Mouse (Mus musculus) embryonic facial prominence, embryonic 12.5 days (tissue): ENCODE data around the gene Pfkfb4. TPM values are rescaled to one million over a fixed set of nuclear protein-coding genes. Genes with fewer than 3 reads are reported as not detected.

Experiments
- ATAC-seq: fragments of 200-750 bp; cut with Nextera tagmentation; 2 replicates; pipeline ENCODE4 v1.8.0; 2017; ENCODE audit not compliant: insufficient number of reproducible peaks, insufficient read depth, low FRiP score, low TSS enrichment
- H3K27ac ChIP-seq: fragments of 300-500 bp; sonication (generic); 2 replicates; pipeline ENCODE4 v1.5.1; 2016; ENCODE audit warnings: mild to moderate bottlenecking
- H3K27me3 ChIP-seq: fragments of 300-500 bp; sonication (generic); 2 replicates; pipeline ENCODE4 v1.6.1; 2016; ENCODE audit warnings: mild to moderate bottlenecking, moderate library complexity
- H3K36me3 ChIP-seq: fragments of 300-500 bp; sonication (generic); 2 replicates; pipeline ENCODE4 v1.6.1; 2016; ENCODE audit warnings: mild to moderate bottlenecking
- H3K4me1 ChIP-seq: fragments of 300-500 bp; sonication (generic); 2 replicates; pipeline ENCODE4 v1.6.1; 2016
- H3K4me2 ChIP-seq: fragments of 300-500 bp; sonication (generic); replicated peaks from 2 replicates; pipeline ENCODE4 v1.6.1; 2016; ENCODE audit warnings: mild to moderate bottlenecking, moderate library complexity
- H3K4me3 ChIP-seq: fragments of 300-500 bp; sonication (generic); 2 replicates; pipeline ENCODE4 v1.5.1; 2016; ENCODE audit warnings: mild to moderate bottlenecking
- H3K9ac ChIP-seq: fragments of 300-500 bp; sonication (generic); 2 replicates; pipeline ENCODE4 v1.6.1; 2016; ENCODE audit warnings: mild to moderate bottlenecking, moderate library complexity
- H3K9me3 ChIP-seq: fragments of 300-500 bp; sonication (generic); 2 replicates; pipeline ENCODE4 v1.6.1; 2016; ENCODE audit warnings: mild to moderate bottlenecking, moderate library complexity
- WGBS: fragments of 180-500 bp; shearing (Covaris S2); methylation state at CpG from one replicate; pipeline ENCODE4 v1.1.7; 2016; 5-methylcytosine and 5-hydroxymethylcytosine counted together
- polyA plus RNA-seq: library from polyadenylated mRNA; unstranded; fragments of >200 nt; fragmentation: Nextera tagmentation; extraction: Ambion mirVana; gene quantifications from 2 replicates; pipeline ENCODE4 v1.2.1, GENCODE M21; 2016

Gene Pfkfb4
- polyA plus RNA-seq, 1 experiment from 2014 or later, result 16.5 TPM

DNA sequence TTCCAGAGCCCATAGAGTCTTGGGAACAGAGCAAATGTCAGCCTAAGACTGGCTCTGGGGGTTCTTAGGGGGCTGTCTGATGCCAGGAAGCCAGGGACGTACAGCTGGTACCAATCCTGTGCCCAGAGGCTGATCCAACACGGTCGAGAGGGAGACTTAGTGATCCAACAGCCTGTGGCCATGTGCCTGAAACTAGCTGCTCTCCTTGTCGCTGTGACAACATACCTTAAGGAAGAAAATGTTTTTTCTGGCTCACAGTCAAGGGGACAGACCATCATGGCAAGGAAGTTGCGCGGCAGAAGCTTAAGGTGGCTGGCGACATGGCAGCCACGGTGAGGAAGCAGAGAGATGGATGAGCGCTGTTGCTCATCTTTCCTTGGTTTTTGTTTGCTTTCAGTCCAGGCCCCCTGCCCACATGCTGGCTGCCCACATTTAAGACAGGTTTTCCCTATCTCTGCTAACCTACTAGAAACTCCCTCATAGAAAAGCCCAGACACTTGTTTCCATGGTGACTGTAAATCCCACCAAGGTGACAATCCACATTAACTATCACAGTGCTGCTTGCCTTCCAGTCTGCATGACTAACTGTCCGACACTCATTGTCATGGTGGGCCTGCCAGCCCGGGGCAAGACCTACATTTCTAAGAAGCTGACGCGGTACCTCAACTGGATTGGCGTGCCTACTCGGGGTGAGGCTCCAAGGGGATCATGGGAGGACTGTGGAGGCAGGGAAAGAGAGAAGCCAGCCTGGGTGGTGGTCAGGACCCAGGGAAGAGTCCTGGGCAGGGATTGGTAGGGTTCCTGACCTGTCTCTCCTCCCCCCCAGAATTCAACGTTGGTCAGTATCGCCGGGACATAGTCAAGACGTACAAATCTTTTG is 6.9 kb downstream of the Pfkfb4 start:
- ATAC-seq, result no peak
- Histone ChIP-seq H3K27ac (no peak overlapping the region), H3K4me2 (no peak overlapping the region), H3K9ac (no peak overlapping the region), H3K36me3 (peaks cover 5% of the 10 kb centered on the region; the same call in 1 of the 2 replicates), H3K4me1 (0 out of 2 replicates have a peak, but pooled peaks cover 5% of the 10 kb centered on the region), H3K27me3 (no peaks in the 10 kb centered on the region), H3K9me3 (no peaks in the 10 kb centered on the region), H3K4me3 (no peak overlapping the region)
- WGBS, result 82% methylated on average over 19 of the region's 19 CpGs

GRCm38 (mm10) chr9:108999167-108999526 is 7.6 kb downstream of the Pfkfb4 start:
- no peak overlapping the region for H3K9ac ChIP-seq
- H3K27me3 ChIP-seq, result no peaks in the 10 kb centered on the region
- H3K27ac ChIP-seq, result no peak overlapping the region
- no peak for ATAC-seq
- peaks cover 5% of the 10 kb centered on the region; the same call in 1 of the 2 replicates for H3K36me3 ChIP-seq
- WGBS, result 81% methylated on average over 4 of the region's 4 CpGs
- H3K4me3 ChIP-seq, result no peak overlapping the region
- no peaks in the 10 kb centered on the region for H3K9me3 ChIP-seq
- no peak overlapping the region for H3K4me2 ChIP-seq
- H3K4me1 ChIP-seq, result 0 out of 2 replicates have a peak, but pooled peaks cover 5% of the 10 kb centered on the region

DNA sequence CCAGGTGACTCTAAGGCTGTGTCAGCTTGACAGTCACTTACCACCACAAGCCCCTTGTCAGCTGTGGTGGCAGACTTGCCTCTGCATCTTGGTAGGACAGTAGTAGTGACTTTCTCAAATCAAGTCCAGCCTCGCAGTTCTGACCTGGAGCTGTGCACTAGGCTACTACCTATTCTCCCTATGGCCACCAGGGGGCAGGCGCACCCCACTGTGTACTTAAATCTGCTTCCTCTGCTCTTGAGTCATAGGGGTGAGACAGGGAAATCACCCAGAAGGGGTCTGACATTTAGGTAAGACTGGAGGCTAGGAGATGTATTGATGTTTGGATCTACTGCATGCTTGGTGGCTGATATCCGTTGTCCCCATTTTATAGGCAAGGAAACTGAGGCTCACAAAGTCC is 9.1 kb downstream of the Pfkfb4 start:
- Histone ChIP-seq H3K36me3 (peaks cover 5% of the 10 kb centered on the region), H3K9me3 (no peaks in the 10 kb centered on the region), H3K4me2 (no peak overlapping the region), H3K4me3 (no peak overlapping the region), H3K9ac (no peak overlapping the region), H3K27me3 (no peaks in the 10 kb centered on the region), H3K27ac (no peak overlapping the region), H3K4me1 (0 out of 2 replicates have a peak, but pooled peaks cover 1% of the 10 kb centered on the region)
- ATAC-seq, result no peak
- WGBS, result 7% methylated on average over 3 of the region's 3 CpGs

DNA sequence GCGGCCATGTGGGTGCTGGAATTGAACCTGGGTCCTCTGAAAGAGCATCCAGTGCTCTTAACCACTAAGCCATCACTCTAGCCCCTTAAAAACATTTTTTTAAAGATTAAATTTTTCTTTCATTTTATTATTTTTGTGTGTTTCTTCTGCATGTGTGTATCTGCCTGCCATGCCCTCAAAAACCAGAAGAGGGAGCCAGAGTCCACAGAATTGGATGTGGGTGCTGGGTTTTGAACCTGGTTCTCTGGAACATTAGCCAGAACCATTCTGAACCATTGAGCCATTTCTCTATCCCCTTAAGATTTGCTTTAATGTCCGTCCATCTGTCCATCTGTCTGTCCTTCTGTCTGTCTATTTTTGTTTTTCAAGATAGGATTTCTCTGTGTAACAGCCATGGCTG is 11.6 kb downstream of the Pfkfb4 start:
- Histone ChIP-seq H3K9ac (no peak overlapping the region), H3K4me3 (no peak overlapping the region), H3K27me3 (no peaks in the 10 kb centered on the region), H3K4me1 (no peaks in the 10 kb centered on the region), H3K27ac (no peak overlapping the region), H3K4me2 (no peak overlapping the region), H3K9me3 (no peaks in the 10 kb centered on the region), H3K36me3 (peaks cover 7% of the 10 kb centered on the region)
- 43% methylated on average over 2 of the region's 2 CpGs for WGBS
- no peak for ATAC-seq

DNA sequence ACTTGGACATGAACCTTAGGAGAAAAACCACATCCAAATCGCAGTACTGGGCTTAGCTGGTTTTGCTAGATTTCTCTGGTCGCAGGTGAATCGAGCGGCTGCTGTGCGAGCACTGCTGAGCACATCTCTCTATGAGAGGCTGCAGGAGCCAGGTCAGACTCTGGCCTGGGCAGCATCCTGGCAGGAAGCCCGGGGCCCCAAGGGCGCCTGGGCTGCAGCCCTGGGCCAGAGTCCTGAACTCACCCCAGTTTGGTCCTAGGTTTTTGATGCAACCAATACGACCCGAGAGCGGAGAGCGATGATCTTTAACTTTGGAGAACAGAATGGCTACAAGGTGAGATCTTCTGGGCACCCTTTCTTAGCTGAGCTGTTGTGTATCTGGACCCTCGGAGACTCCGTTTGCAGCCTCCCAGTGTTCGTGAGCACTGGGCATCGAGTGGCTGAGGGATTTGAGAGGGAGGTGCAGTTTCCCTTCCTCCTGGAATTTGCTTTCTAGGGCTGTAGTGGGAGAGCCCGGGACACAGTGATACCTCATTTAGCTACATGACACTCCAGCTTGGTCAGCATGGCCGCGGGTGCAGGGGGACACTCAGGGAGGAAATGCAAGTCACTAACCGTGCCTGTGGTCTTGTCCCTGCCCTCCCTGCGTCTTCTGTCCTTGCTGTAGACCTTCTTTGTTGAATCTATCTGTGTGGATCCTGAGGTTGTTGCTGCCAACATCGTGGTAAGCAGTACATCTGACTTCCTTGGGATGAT is 15.6 kb downstream of the Pfkfb4 start:
- ATAC-seq, result no peak
- Histone ChIP-seq H3K4me2 (no peak overlapping the region), H3K9me3 (no peaks in the 10 kb centered on the region), H3K36me3 (peaks cover 20% of the 10 kb centered on the region), H3K4me1 (0 out of 2 replicates have a peak, but pooled peaks cover 7% of the 10 kb centered on the region), H3K4me3 (no peak overlapping the region), H3K27ac (no peak overlapping the region), H3K9ac (no peak overlapping the region), H3K27me3 (no peaks in the 10 kb centered on the region)
- 77% methylated on average over 21 of the region's 21 CpGs for WGBS

DNA sequence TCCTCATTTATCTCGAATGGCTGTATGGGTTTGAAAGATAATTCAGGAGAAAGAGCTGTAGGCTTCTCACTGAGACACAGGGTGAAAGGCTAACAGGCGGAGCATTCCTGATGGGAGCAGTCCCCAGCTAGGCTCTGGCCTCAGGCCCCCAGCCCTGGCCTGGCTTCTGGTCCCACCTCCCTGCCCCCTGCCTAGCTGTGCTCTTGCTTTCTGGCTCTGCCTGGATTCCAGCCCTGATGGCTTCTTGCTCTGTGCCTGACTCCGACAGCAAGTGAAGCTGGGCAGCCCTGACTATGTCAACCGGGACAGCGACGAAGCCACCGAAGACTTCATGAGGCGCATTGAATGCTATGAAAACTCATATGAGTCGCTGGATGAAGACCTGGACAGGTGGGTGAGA is 16.5 kb downstream of the Pfkfb4 start:
- 0 out of 2 replicates have a peak, but pooled peaks cover 7% of the 10 kb centered on the region for H3K4me1 ChIP-seq
- no peak overlapping the region for H3K4me3 ChIP-seq
- WGBS, result 77% methylated on average over 9 of the region's 9 CpGs
- H3K27me3 ChIP-seq, result no peaks in the 10 kb centered on the region
- no peak overlapping the region for H3K9ac ChIP-seq
- H3K4me2 ChIP-seq, result no peak overlapping the region
- H3K9me3 ChIP-seq, result no peaks in the 10 kb centered on the region
- no peak overlapping the region for H3K27ac ChIP-seq
- peaks cover 16% of the 10 kb centered on the region for H3K36me3 ChIP-seq
- no peak for ATAC-seq

- Histone ChIP-seq H3K4me1 (0 out of 2 replicates have a peak, but pooled peaks cover 7% of the 10 kb centered on the region), H3K9me3 (no peaks in the 10 kb centered on the region), H3K27me3 (no peaks in the 10 kb centered on the region), H3K36me3 (peaks cover 16% of the 10 kb centered on the region), H3K4me3 (no peak overlapping the region), H3K27ac (no peak overlapping the region), H3K4me2 (no peak overlapping the region), H3K9ac (no peak overlapping the region)
- no peak for ATAC-seq
- 66% methylated on average over 9 of the region's 10 CpGs for WGBS
Observed at GRCm38 (mm10) chr9:109008994-109009635, 17.5 kb downstream of the Pfkfb4 start.

- Histone ChIP-seq H3K4me1 (0 out of 2 replicates have a peak, but pooled peaks cover 7% of the 10 kb centered on the region), H3K4me2 (no peak overlapping the region), H3K36me3 (peaks cover 16% of the 10 kb centered on the region), H3K27me3 (no peaks in the 10 kb centered on the region), H3K27ac (no peak overlapping the region), H3K9me3 (no peaks in the 10 kb centered on the region), H3K4me3 (no peak overlapping the region), H3K9ac (no peak overlapping the region)
- ATAC-seq, result no peak
- WGBS, result 44% methylated on average over 17 of the region's 17 CpGs
Observed at GRCm38 (mm10) chr9:109009636-109010315, 18.2 kb downstream of the Pfkfb4 start.

DNA sequence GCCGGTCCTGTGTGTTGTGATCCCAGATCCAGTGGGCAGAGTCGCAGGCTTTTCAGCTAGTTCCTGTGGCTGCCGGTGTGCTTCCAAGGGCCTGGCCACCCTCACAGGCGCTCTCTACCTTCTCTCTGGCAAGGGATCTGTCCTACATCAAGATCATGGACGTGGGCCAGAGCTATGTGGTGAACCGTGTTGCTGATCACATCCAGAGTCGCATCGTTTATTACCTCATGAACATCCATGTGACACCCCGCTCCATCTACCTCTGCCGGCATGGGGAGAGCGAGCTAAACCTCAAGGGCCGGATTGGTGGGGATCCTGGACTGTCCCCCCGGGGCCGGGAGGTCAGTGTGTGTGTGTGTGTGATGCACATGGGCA is 18.7 kb downstream of the Pfkfb4 start:
- no peak for ATAC-seq
- Histone ChIP-seq H3K4me2 (no peak overlapping the region), H3K27me3 (no peaks in the 10 kb centered on the region), H3K27ac (no peak overlapping the region), H3K9ac (no peak overlapping the region), H3K36me3 (peaks cover 16% of the 10 kb centered on the region), H3K9me3 (no peaks in the 10 kb centered on the region), H3K4me3 (no peak overlapping the region), H3K4me1 (0 out of 2 replicates have a peak, but pooled peaks cover 7% of the 10 kb centered on the region)
- 85% methylated on average over 14 of the region's 14 CpGs for WGBS

DNA sequence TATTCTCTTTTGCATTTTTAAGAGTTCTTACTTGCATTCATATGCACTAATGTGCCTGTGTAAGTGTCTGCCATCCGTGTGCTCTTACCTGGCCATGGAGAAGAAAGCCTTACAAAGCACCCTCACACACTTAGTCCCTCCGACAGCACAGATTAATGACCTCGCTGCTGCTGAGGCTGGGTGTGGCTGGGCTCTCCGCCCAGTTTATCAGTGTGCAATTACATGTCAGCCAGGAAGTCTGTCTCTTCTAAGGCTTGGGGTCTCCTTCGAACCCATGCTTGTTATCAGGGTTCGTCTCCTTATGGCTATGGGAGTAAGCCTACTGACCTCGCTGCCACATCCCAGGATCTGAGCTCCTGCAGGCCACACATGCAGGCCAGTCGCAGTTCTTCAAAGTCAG is 23.8 kb downstream of the Pfkfb4 start:
- H3K4me1 ChIP-seq, result no peaks in the 10 kb centered on the region
- no peak overlapping the region for H3K27ac ChIP-seq
- peaks cover 9% of the 10 kb centered on the region for H3K36me3 ChIP-seq
- H3K9ac ChIP-seq, result no peak overlapping the region
- WGBS, result 73% methylated on average over 8 of the region's 8 CpGs
- no peaks in the 10 kb centered on the region for H3K27me3 ChIP-seq
- H3K9me3 ChIP-seq, result no peaks in the 10 kb centered on the region
- no peak overlapping the region for H3K4me3 ChIP-seq
- H3K4me2 ChIP-seq, result no peak overlapping the region
- ATAC-seq, result no peak

- no peaks in the 10 kb centered on the region for H3K4me1 ChIP-seq
- ATAC-seq, result no peak
- H3K9ac ChIP-seq, result no peak overlapping the region
- H3K36me3 ChIP-seq, result no peaks in the 10 kb centered on the region
- no peak overlapping the region for H3K4me3 ChIP-seq
- no peak overlapping the region for H3K4me2 ChIP-seq
- WGBS, result 75% methylated on average over 11 of the region's 11 CpGs
- H3K27ac ChIP-seq, result no peak overlapping the region
- no peaks in the 10 kb centered on the region for H3K9me3 ChIP-seq
- H3K27me3 ChIP-seq, result no peaks in the 10 kb centered on the region
Observed at GRCm38 (mm10) chr9:109016973-109017604, 25.5 kb downstream of the Pfkfb4 start.
